Mouse (Mus musculus) midbrain, embryonic 12.5 days (tissue): Measurements from ENCODE around the gene Clcn7. TPM values are rescaled to one million over a fixed set of nuclear protein-coding genes. Genes with fewer than 3 reads are reported as not detected.

ENCODE experiments used
- ATAC-seq: fragments of 200-750 bp; cut with Nextera tagmentation; 2 replicates; pipeline ENCODE4 v1.8.0; 2017; ENCODE audit warnings: low read depth, moderate TSS enrichment, moderate library complexity; ENCODE audit not compliant: low FRiP score
- H3K27ac ChIP-seq: fragments of 300-500 bp; sonication (generic); replicated peaks from 2 replicates; pipeline ENCODE4 v1.5.1; 2016; ENCODE audit warnings: mild to moderate bottlenecking
- H3K27me3 ChIP-seq: fragments of 300-500 bp; sonication (generic); 2 replicates; pipeline ENCODE4 v1.6.1; 2016; ENCODE audit warnings: mild to moderate bottlenecking
- H3K36me3 ChIP-seq: fragments of 300-500 bp; sonication (generic); 2 replicates; pipeline ENCODE4 v1.6.1; 2016
- H3K4me1 ChIP-seq: fragments of 300-500 bp; sonication (generic); 2 replicates; pipeline ENCODE4 v1.6.1; 2016
- H3K4me2 ChIP-seq: fragments of 300-500 bp; sonication (generic); replicated peaks from 2 replicates; pipeline ENCODE4 v1.6.1; 2016; ENCODE audit warnings: mild to moderate bottlenecking, moderate library complexity
- H3K4me3 ChIP-seq: fragments of 300-500 bp; sonication (generic); 2 replicates; pipeline ENCODE4 v1.5.1; 2016; ENCODE audit warnings: mild to moderate bottlenecking
- H3K9ac ChIP-seq: fragments of 300-500 bp; sonication (generic); replicated peaks from 2 replicates; pipeline ENCODE4 v1.6.1; 2016; ENCODE audit warnings: mild to moderate bottlenecking, moderate library complexity
- H3K9me3 ChIP-seq: fragments of 300-500 bp; sonication (generic); 2 replicates; pipeline ENCODE4 v1.6.1; 2016; ENCODE audit warnings: mild to moderate bottlenecking
- WGBS: fragments of 180-500 bp; shearing (Covaris S2); methylation state at CpG from one replicate; pipeline ENCODE4 v1.1.7; 2016; 5-methylcytosine and 5-hydroxymethylcytosine counted together
- polyA plus RNA-seq: library from polyadenylated mRNA; unstranded; fragments of >200 nt; fragmentation: Nextera tagmentation; extraction: Ambion mirVana; gene quantifications from 2 replicates; pipeline ENCODE4 v1.2.1, GENCODE M21; 2016

Clcn7 gene
- polyA plus RNA-seq, 1 experiment from 2014 or later = 28.7 TPM

GRCm38 (mm10) chr17:25130060-25130459, 3.1 kb upstream of the Clcn7 start:
- 89% methylated on average over 1 of the region's 1 CpGs for WGBS
- ATAC-seq = no peak
- H3K4me3 ChIP-seq = no peak overlapping the region

GRCm38 (mm10) chr17:25135622-25136021, 2.4 kb downstream of the Clcn7 start:
- Histone ChIP-seq H3K4me3 (no peak overlapping the region), H3K4me1 (peaks cover 12% of the 10 kb centered on the region), H3K27me3 (no peaks in the 10 kb centered on the region), H3K9ac (no peak overlapping the region), H3K9me3 (no peaks in the 10 kb centered on the region), H3K36me3 (peaks cover 8% of the 10 kb centered on the region; the same call in 1 of the 2 replicates), H3K4me2 (no peak overlapping the region), H3K27ac (no peak overlapping the region)
- ATAC-seq = no peak
- 92% methylated on average over 6 of the region's 6 CpGs for WGBS

More at GRCm38 (mm10) chr17:25130060-25130459, 3.1 kb upstream of the Clcn7 start:
- Histone ChIP-seq H3K27ac (no peak overlapping the region), H3K9me3 (no peaks in the 10 kb centered on the region), H3K27me3 (0 out of 2 replicates have a peak, but pooled peaks cover 3% of the 10 kb centered on the region), H3K4me1 (peaks cover 12% of the 10 kb centered on the region), H3K9ac (no peak overlapping the region), H3K4me2 (no peak overlapping the region), H3K36me3 (no peaks in the 10 kb centered on the region)

GRCm38 (mm10) chr17:25138803-25139202, 5.6 kb downstream of the Clcn7 start:
- Histone ChIP-seq H3K4me2 (no peak overlapping the region), H3K9ac (no peak overlapping the region), H3K27ac (no peak overlapping the region), H3K9me3 (no peaks in the 10 kb centered on the region), H3K4me3 (no peak overlapping the region), H3K36me3 (peaks cover 8% of the 10 kb centered on the region; the same call in 1 of the 2 replicates), H3K4me1 (peaks cover 10% of the 10 kb centered on the region), H3K27me3 (no peaks in the 10 kb centered on the region)
- ATAC-seq = no peak
- WGBS = 95% methylated on average over 1 of the region's 1 CpGs

- peaks cover 15% of the 10 kb centered on the region; the same call in 1 of the 2 replicates for H3K36me3 ChIP-seq
- no peak for ATAC-seq
These were observed 6.8 kb downstream of the Clcn7 start for GRCm38 (mm10) chr17:25139960-25140359.

GRCm38 (mm10) chr17:25162161-25162560, 29.0 kb downstream of the Clcn7 start, which contains the start of gene Ccdc154:
Ccdc154 (plus strand) TSS chr17:25162461.
- H3K4me1 ChIP-seq = no peaks in the 10 kb centered on the region
- no peak within 1 kb of the TSS for H3K4me2 ChIP-seq
- H3K9me3 ChIP-seq = no peaks in the 10 kb centered on the region
- H3K36me3 ChIP-seq = peaks cover 41% of the 10 kb centered on the region
- ATAC-seq = no peak
- no peak within 1 kb of the TSS for H3K9ac ChIP-seq
- H3K4me3 ChIP-seq = no peak within 1 kb of the TSS
- no peaks in the 10 kb centered on the region for H3K27me3 ChIP-seq
- no peak within 1 kb of the TSS for H3K27ac ChIP-seq
- 88% methylated on average over 1 of the region's 1 CpGs for WGBS

More at GRCm38 (mm10) chr17:25139960-25140359, 6.8 kb downstream of the Clcn7 start:
- no peak overlapping the region for H3K4me3 ChIP-seq
- H3K4me2 ChIP-seq = no peak overlapping the region
- no peaks in the 10 kb centered on the region for H3K27me3 ChIP-seq
- H3K4me1 ChIP-seq = no peaks in the 10 kb centered on the region
- H3K27ac ChIP-seq = no peak overlapping the region
- H3K9ac ChIP-seq = no peak overlapping the region
- 68% methylated on average over 4 of the region's 4 CpGs for WGBS
- H3K9me3 ChIP-seq = no peaks in the 10 kb centered on the region

- whole genome bisulfite sequencing = 88% methylated on average over 7 of the region's 7 CpGs
- H3K4me1 ChIP-seq = no peaks in the 10 kb centered on the region
- no peak overlapping the region for H3K4me2 ChIP-seq
- no peak overlapping the region for H3K27ac ChIP-seq
- no peaks in the 10 kb centered on the region for H3K27me3 ChIP-seq
- ATAC-seq = no peak
- H3K4me3 ChIP-seq = no peak overlapping the region
- H3K9ac ChIP-seq = no peak overlapping the region
- H3K36me3 ChIP-seq = peaks cover 32% of the 10 kb centered on the region
- H3K9me3 ChIP-seq = no peaks in the 10 kb centered on the region
These were observed 30.2 kb downstream of the Clcn7 start for GRCm38 (mm10) chr17:25163387-25163786.

GRCm38 (mm10) chr17:25164770-25165169, 31.6 kb downstream of the Clcn7 start:
- H3K9ac ChIP-seq = no peak overlapping the region
- no peak overlapping the region for H3K4me3 ChIP-seq
- ATAC-seq = no peak
- no peaks in the 10 kb centered on the region for H3K9me3 ChIP-seq
- 90% methylated on average over 3 of the region's 3 CpGs for WGBS
- H3K4me2 ChIP-seq = no peak overlapping the region
- H3K27me3 ChIP-seq = no peaks in the 10 kb centered on the region
- H3K36me3 ChIP-seq = peaks cover 22% of the 10 kb centered on the region
- H3K27ac ChIP-seq = no peak overlapping the region
- no peaks in the 10 kb centered on the region for H3K4me1 ChIP-seq

- H3K4me1 ChIP-seq = no peaks in the 10 kb centered on the region
- no peaks in the 10 kb centered on the region for H3K27me3 ChIP-seq
- no peak overlapping the region for H3K9ac ChIP-seq
- WGBS = 72% methylated on average over 6 of the region's 6 CpGs
- peaks cover 8% of the 10 kb centered on the region for H3K36me3 ChIP-seq
- no peaks in the 10 kb centered on the region for H3K9me3 ChIP-seq
- H3K27ac ChIP-seq = no peak overlapping the region
- ATAC-seq = no peak
- H3K4me2 ChIP-seq = no peak overlapping the region
- no peak overlapping the region for H3K4me3 ChIP-seq
These were observed 32.9 kb downstream of the Clcn7 start for GRCm38 (mm10) chr17:25165970-25166671.

- 86% methylated on average over 2 of the region's 2 CpGs for WGBS
- Histone ChIP-seq H3K9ac (no peak overlapping the region), H3K4me1 (no peaks in the 10 kb centered on the region), H3K9me3 (no peaks in the 10 kb centered on the region), H3K36me3 (no peaks in the 10 kb centered on the region), H3K27me3 (no peaks in the 10 kb centered on the region), H3K4me2 (no peak overlapping the region), H3K27ac (no peak overlapping the region), H3K4me3 (no peak overlapping the region)
- ATAC-seq = no peak
These were observed 36.5 kb downstream of the Clcn7 start for GRCm38 (mm10) chr17:25169706-25170105.

GRCm38 (mm10) chr17:25172558-25172957, 39.4 kb downstream of the Clcn7 start:
- H3K4me3 ChIP-seq = no peak overlapping the region
- H3K27me3 ChIP-seq = peaks cover 8% of the 10 kb centered on the region; the same call in 1 of the 2 replicates
- H3K9ac ChIP-seq = no peak overlapping the region
- 94% methylated on average over 3 of the region's 3 CpGs for WGBS
- no peaks in the 10 kb centered on the region for H3K9me3 ChIP-seq
- 0 out of 2 replicates have a peak, but pooled peaks cover 3% of the 10 kb centered on the region for H3K4me1 ChIP-seq
- H3K4me2 ChIP-seq = no peak overlapping the region
- H3K36me3 ChIP-seq = no peaks in the 10 kb centered on the region
- no peak overlapping the region for H3K27ac ChIP-seq
- ATAC-seq = no peak

GRCm38 (mm10) chr17:25175411-25175810, 42.2 kb downstream of the Clcn7 start, which contains the start of gene Gm38655:
Gm38655 (minus strand) TSS chr17:25175471.
- Histone ChIP-seq H3K9me3 (no peaks in the 10 kb centered on the region), H3K36me3 (no peaks in the 10 kb centered on the region), H3K4me1 (0 out of 2 replicates have a peak, but pooled peaks cover 3% of the 10 kb centered on the region), H3K9ac (no peak within 1 kb of the TSS), H3K4me2 (no peak within 1 kb of the TSS), H3K4me3 (no peak within 1 kb of the TSS), H3K27me3 (peaks cover 17% of the 10 kb centered on the region; the same call in 1 of the 2 replicates), H3K27ac (no peak within 1 kb of the TSS)
- ATAC-seq = no peak
- 65% methylated on average over 9 of the region's 9 CpGs for WGBS

- no peaks in the 10 kb centered on the region for H3K9me3 ChIP-seq
- H3K27me3 ChIP-seq = peaks cover 17% of the 10 kb centered on the region; the same call in 1 of the 2 replicates
- H3K9ac ChIP-seq = peak overlapping the region; percentile 89; the same call in 1 of the 2 replicates
- ATAC-seq = no peak
- H3K27ac ChIP-seq = no peak overlapping the region
- H3K4me1 ChIP-seq = peaks cover 15% of the 10 kb centered on the region
- H3K4me2 ChIP-seq = peak overlapping the region; percentile 98
- H3K4me3 ChIP-seq = peak overlapping the region; percentile 94; the same call in 1 of the 2 replicates
- H3K36me3 ChIP-seq = no peaks in the 10 kb centered on the region
These were observed 50.0 kb downstream of the Clcn7 start for GRCm38 (mm10) chr17:25183232-25183631.
